33 mouse cellular contexts compared by ENCODE assay signal in the genomic region with DNA sequence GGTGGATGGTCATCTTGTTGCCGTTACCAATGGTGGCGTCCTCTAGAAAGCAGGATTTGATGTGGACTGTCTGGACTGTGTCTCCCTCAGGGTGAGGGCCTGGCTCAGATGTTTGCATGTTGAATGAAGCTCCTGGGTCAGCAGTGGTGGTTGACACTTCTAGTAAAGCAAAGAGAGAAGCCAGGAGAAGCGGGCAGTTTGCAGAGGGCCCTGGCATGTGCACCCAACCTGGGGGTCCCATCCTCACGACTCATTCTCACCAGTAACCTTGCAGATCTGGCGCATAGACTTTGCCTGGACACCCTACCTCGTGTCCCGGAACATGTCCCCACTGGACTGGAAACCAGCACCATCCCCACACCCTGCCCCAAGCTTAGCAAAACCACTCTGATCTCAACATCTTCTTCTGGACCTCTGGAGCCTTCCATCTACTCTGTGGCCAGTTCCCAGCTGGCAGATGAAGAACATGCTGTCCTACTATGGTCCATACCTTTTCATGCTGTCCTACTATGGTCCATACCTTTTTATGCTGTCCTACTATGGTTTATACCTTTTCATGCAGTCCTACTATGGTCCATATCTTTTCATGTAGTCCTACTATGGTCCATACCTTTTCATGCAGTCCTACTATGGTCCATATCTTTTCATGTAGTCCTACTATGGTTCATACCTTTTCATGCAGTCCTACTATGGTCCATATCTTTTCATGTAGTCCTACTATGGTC. TPM values are rescaled to one million over a fixed set of nuclear protein-coding genes. Genes with fewer than 3 reads are reported as not detected.
DNase-seq lines count a peak whose midpoint lies in the region; ATAC-seq and TF ChIP-seq lines count a peak whose summit lies in the region.
"Had no signal": no experiment of that assay in that cellular context is flagged by ENCODE, and none has a peak within 500 bp of the region (broad histone marks: within the 10 kb centered on the region; RNA-seq: fewer than 3 reads in every experiment).

No protein-coding gene starts in this region.

- no peak overlapping the region for H3K4me3 ChIP-seq in liver, postnatal 0 days (ENCODE audit: low read depth, low read length)
- no peak overlapping the region for H3K4me3 ChIP-seq in CH12.LX (replicated peaks in 1 of 3; ENCODE audit: low read depth in 2 of 3, low read length in 2 of 3, poor library complexity in 1 of 3)
- H3K4me3 ChIP-seq in embryonic facial prominence, embryonic 10.5 days, result no peak overlapping the region
- H3K4me3 ChIP-seq: erythroblast, embryonic 14.5 days; forebrain, embryonic 13.5 days; heart, adult 2 months; left cerebral cortex, adult 2 months; limb, embryonic 15.5 days had no signal

- no peak overlapping the region for H3K9ac ChIP-seq in liver, postnatal 0 days (replicated peaks)
- H3K9ac ChIP-seq in CH12.LX (ENCODE audit: insufficient read depth, low read depth), result no peak overlapping the region
- H3K9ac ChIP-seq: forebrain, embryonic 13.5 days; limb, embryonic 15.5 days had no signal

- no peak for TF ChIP-seq EP300 in liver, postnatal 0 days (IDR thresholded peaks at IDR 0.05; ENCODE audit: low read depth)
- no peak for TF ChIP-seq EP300 in CH12.LX (IDR thresholded peaks at IDR 0.05; ENCODE audit: low read length)

- no peak for ATAC-seq in liver, postnatal 0 days
- ATAC-seq: forebrain, embryonic 13.5 days; hindbrain, postnatal 0 days; intestine, embryonic 16.5 days had no signal

- H3K4me1 ChIP-seq in liver, postnatal 0 days (ENCODE audit: insufficient read depth), result no peaks in the 10 kb centered on the region
- peaks cover 0 to 17% of the 10 kb centered on the region in 2 experiments; a peak in 2 of 4 replicates for H3K4me1 ChIP-seq in CH12.LX (ENCODE audit: control insufficient read depth in 1 of 2, insufficient read depth in 2 of 2)
- H3K4me1 ChIP-seq in embryonic facial prominence, embryonic 10.5 days, result peaks cover 7% of the 10 kb centered on the region; the same call in 1 of the 2 replicates
- H3K4me1 ChIP-seq: forebrain, embryonic 13.5 days; limb, embryonic 15.5 days had no signal

- H3K79me2 ChIP-seq in CH12.LX (replicated peaks; ENCODE audit: control insufficient read depth, extremely low read depth, insufficient read depth, poor library complexity, severe bottlenecking), result no peaks in the 10 kb centered on the region

- no peaks in the 10 kb centered on the region for H3K36me3 ChIP-seq in liver, postnatal 0 days (replicated peaks; ENCODE audit: insufficient read depth, low read length)
- H3K36me3 ChIP-seq in CH12.LX (replicated peaks in 1 of 2; ENCODE audit: control insufficient read depth in 1 of 2, insufficient read depth in 1 of 2, low read length in 1 of 2), result peaks cover 0 to 8% of the 10 kb centered on the region in 2 experiments
- H3K36me3 ChIP-seq in embryonic facial prominence, embryonic 10.5 days (replicated peaks), result no peaks in the 10 kb centered on the region
- H3K36me3 ChIP-seq: limb, embryonic 15.5 days had no signal

- TF ChIP-seq POLR2A in CH12.LX (IDR thresholded peaks at IDR 0.05; ENCODE audit: low read depth, low read length), result no peak

- WGBS in liver, postnatal 0 days (ENCODE audit: insufficient replicate concordance), result 83% methylated on average over 7 of the region's 7 CpGs
- 94% methylated on average over 7 of the region's 7 CpGs for WGBS in embryonic facial prominence, embryonic 10.5 days

- H3K9me3 ChIP-seq in liver, postnatal 0 days (ENCODE audit: low read length), result no peaks in the 10 kb centered on the region
- H3K9me3 ChIP-seq in CH12.LX (replicated peaks; ENCODE audit: low read length), result no peaks in the 10 kb centered on the region
- H3K9me3 ChIP-seq in embryonic facial prominence, embryonic 10.5 days, result no peaks in the 10 kb centered on the region
- H3K9me3 ChIP-seq: forebrain, embryonic 13.5 days; limb, embryonic 15.5 days had no signal

- no peaks in the 10 kb centered on the region for H3K27me3 ChIP-seq in liver, postnatal 0 days (ENCODE audit: insufficient read depth, low read length)
- H3K27me3 ChIP-seq in CH12.LX (replicated peaks), result no peaks in the 10 kb centered on the region
- H3K27me3 ChIP-seq in embryonic facial prominence, embryonic 10.5 days (replicated peaks; ENCODE audit: low read depth, poor library complexity, severe bottlenecking), result no peaks in the 10 kb centered on the region
- H3K27me3 ChIP-seq: forebrain, embryonic 13.5 days; limb, embryonic 15.5 days had no signal

- TF ChIP-seq RAD21 in CH12.LX (IDR thresholded peaks at IDR 0.05; ENCODE audit: low read depth, low read length), result no peak

- H3K4me2 ChIP-seq in liver, postnatal 0 days (ENCODE audit: low read depth, low read length), result no peak overlapping the region
- no peak overlapping the region for H3K4me2 ChIP-seq in CH12.LX (ENCODE audit: insufficient read depth, low read depth, poor library complexity, severe bottlenecking)
- H3K4me2 ChIP-seq: forebrain, embryonic 13.5 days; limb, embryonic 15.5 days had no signal

- DNase-seq in heart, adult 11 months, result peak; percentile 64
- DNase-seq in heart, adult 8-10 months (ENCODE audit: low spot score), result no peak
- DNase-seq in liver, postnatal 0 days, result peak; percentile 11
- DNase-seq in liver, result no peak
- DNase-seq in CH12.LX (ENCODE audit: extremely low read depth), result no peak
- DNase-seq in embryonic facial prominence, embryonic 10.5 days (ENCODE audit: low spot score), result peak; percentile 8
- no peak for DNase-seq in cerebellum, postnatal 25 days
- no peak for DNase-seq in left cerebral cortex, adult 18-20 months (ENCODE audit: low spot score in 2 of 2)
- DNase-seq: adrenal gland, adult 8-10 months; cerebellum, adult 2 months; cerebellum, postnatal 36 days; gastrocnemius, postnatal 25 days; heart, adult 2 months; heart, postnatal 14 days; kidney, adult 9 months; kidney, postnatal 14 days; layer of hippocampus, adult 9-11 months; lung, postnatal 36 days; midbrain, embryonic 14.5 days; right cerebral cortex, adult 18-20 months had no signal

- dilution Hi-C loops in CH12.LX (cut with MboI; ENCODE audit: extremely low pct_ligation_motif_present, extremely low pct_unique_long_range_greater_than_20kb, low sequenced_read_pairs), result no loop called here

- no peak overlapping the region for H3K27ac ChIP-seq in liver, postnatal 0 days (ENCODE audit: low read depth)
- no peak overlapping the region for H3K27ac ChIP-seq in CH12.LX (ENCODE audit: insufficient read depth, low read depth)
- no peak overlapping the region for H3K27ac ChIP-seq in embryonic facial prominence, embryonic 10.5 days (replicated peaks)
- H3K27ac ChIP-seq: forebrain, embryonic 13.5 days; heart, adult 2 months; hindbrain, postnatal 0 days; left cerebral cortex, adult 2 months; limb, embryonic 15.5 days had no signal

- in situ Hi-C loops in CH12.LX (cut with MboI; ENCODE audit: low pct_ligation_motif_present, low pct_unique_long_range_greater_than_20kb, low sequenced_read_pairs), result no loop called here

- TF ChIP-seq CTCF in liver, postnatal 0 days (IDR thresholded peaks at IDR 0.05; ENCODE audit: low read depth), result no peak
- TF ChIP-seq CTCF in CH12.LX (conservative IDR thresholded peaks at IDR 0.05 in 1 of 2, IDR thresholded peaks at IDR 0.05 in 1 of 2; ENCODE audit: low read depth in 2 of 2, low read length in 2 of 2), result no peak

TF ChIP-seq in CH12.LX, 34 proteins besides CTCF, POLR2A, EP300 and RAD21:
- no peak for TF ChIP-seq IRF4 (IDR thresholded peaks at IDR 0.05; ENCODE audit: low read depth, low read length)
- TF ChIP-seq ZKSCAN1 (IDR thresholded peaks at IDR 0.05; ENCODE audit: borderline replicate concordance, low read depth, low read length), result peak; percentile 92
- TF ChIP-seq JUND (conservative IDR thresholded peaks at IDR 0.05; ENCODE audit: low read depth, low read length), result no peak

RNA-seq across cellular contexts. Expression of a gene that starts 9.5 kb away (rescaled TPM):
- total RNA-seq in heart, adult 8-10 months (2022), result under 1 TPM in 3 of 4 experiments, not detected in 1; 0.31 to 0.52 (median 0.46) TPM
- 4.9 and 6.7 TPM in 2 replicates for polyA plus RNA-seq in liver, postnatal 0 days (2015; fragmentation: Nextera tagmentation; extraction: Ambion mirVana)
- total RNA-seq in CH12.LX (2012; rRNA removed), result 8.4 and 8.7 TPM in 2 replicates
- 7.3 and 9.8 TPM in 2 replicates for total RNA-seq in CH12.LX (2014; rRNA removed)
- 7.9 and 8.1 TPM in 2 replicates for polyA plus RNA-seq in CH12.LX (2012; ENCODE audit: insufficient read length, low read depth)
- polyA plus RNA-seq in embryonic facial prominence, embryonic 10.5 days (2016; fragmentation: Nextera tagmentation; extraction: Ambion mirVana), result not detected in 2 replicates
- not detected for total RNA-seq in left cerebral cortex, adult 18-20 months (2021)
- total RNA-seq: hindbrain, postnatal 0 days; left cerebral cortex, postnatal 36 days had no signal
- polyA plus RNA-seq: erythroblast, embryonic 14.5 days; forebrain, embryonic 13.5 days; heart, embryonic 14.5 days; hindbrain, embryonic 11.5 days; neural tube, embryonic 11.5 days had no signal

RNA-seq across cellular contexts. Expression of a gene that starts 56.4 kb away (rescaled TPM):
- 1 to 10 TPM; 3.9 to 5.8 (median 4.8) TPM for total RNA-seq in heart, adult 8-10 months (2022)
- polyA plus RNA-seq in liver, postnatal 0 days (2015; fragmentation: Nextera tagmentation; extraction: Ambion mirVana), result 414 and 703 TPM in 2 replicates
- total RNA-seq in CH12.LX (2012; rRNA removed) (0.13 TPM in 2 replicates), CH12.LX (2014; rRNA removed) (0.08 and 0.11 TPM in 2 replicates)
- polyA plus RNA-seq in CH12.LX (2012; ENCODE audit: insufficient read length, low read depth), result 0.11 TPM in 1 of 2 replicates, not detected in the other
- polyA plus RNA-seq in embryonic facial prominence, embryonic 10.5 days (2016; fragmentation: Nextera tagmentation; extraction: Ambion mirVana), result not detected in 2 replicates
- not detected for total RNA-seq in left cerebral cortex, adult 18-20 months (2021)
- total RNA-seq: left cerebral cortex, postnatal 36 days; megakaryocyte, adult 5-6 weeks; monocyte, adult 5-6 weeks had no signal
- polyA plus RNA-seq: cerebellum, adult 2 months; forebrain, embryonic 13.5 days; heart, embryonic 14.5 days; hindbrain, embryonic 11.5 days; hindbrain, postnatal 0 days; lung, embryonic 16.5 days; midbrain, embryonic 14.5 days; neural tube, embryonic 11.5 days had no signal

Comparison
In these comparisons a context has a peak if more than half of its experiments do, and no peak if none do; other contexts are left out.
1. DNase-seq: peak in heart, adult 11 months (single experiment), liver, postnatal 0 days (single experiment) and embryonic facial prominence, embryonic 10.5 days (single experiment); none in heart, adult 8-10 months (single experiment), liver (single experiment), CH12.LX (single experiment), cerebellum, postnatal 25 days (0 of 2) and left cerebral cortex, adult 18-20 months (0 of 2).
2. RNA of a gene that starts 9.5 kb away (total RNA-seq): 7.3 to 9.8 TPM in CH12.LX; 0.31 to 0.52 TPM in heart, adult 8-10 months and not detected in left cerebral cortex, adult 18-20 months; every median in the first group is over 4 times any median in the second.
3. RNA of a gene that starts 56.4 kb away (total RNA-seq): 3.9 to 5.8 TPM in heart, adult 8-10 months; 0.08 to 0.13 TPM in CH12.LX and not detected in left cerebral cortex, adult 18-20 months; every median in the first group is over 4 times any median in the second.